Mouse (Mus musculus) adipocyte (in vitro differentiated cells): ENCODE results near the gene Btbd16.

Experiments used
- DNase-seq: peaks from one replicate; pipeline ENCODE4 v3.0.0-alpha.2; 2016; ENCODE audit warnings: low spot score

Btbd16 gene

GRCm38 (mm10) chr7:130818813-130819212 is 44.9 kb downstream of the Btbd16 start:
- no peak for DNase-seq

GRCm38 (mm10) chr7:130819624-130820023 is 45.8 kb downstream of the Btbd16 start:
- no peak for DNase-seq

GRCm38 (mm10) chr7:130823992-130824391 is 50.1 kb downstream of the Btbd16 start:
- DNase-seq, result no peak

- no peak for DNase-seq
Measured at GRCm38 (mm10) chr7:130826343-130826742, 52.5 kb downstream of the Btbd16 start.

- DNase-seq, result peak; percentile 70
Measured at GRCm38 (mm10) chr7:130827431-130827830, 53.6 kb downstream of the Btbd16 start.

- DNase-seq, result no peak
Measured at GRCm38 (mm10) chr7:130827844-130828403, 54.1 kb downstream of the Btbd16 start.

- no peak for DNase-seq
Measured at GRCm38 (mm10) chr7:130828475-130828874, 54.6 kb downstream of the Btbd16 start.

- DNase-seq, result no peak
Measured at GRCm38 (mm10) chr7:130831586-130831985, 57.7 kb downstream of the Btbd16 start.

- DNase-seq, result peak; percentile 99
Measured at GRCm38 (mm10) chr7:130834299-130834698, 60.4 kb downstream of the Btbd16 start.

- peak; percentile 28 for DNase-seq
Measured at GRCm38 (mm10) chr7:130834958-130835861, 61.3 kb downstream of the Btbd16 start.

- no peak for DNase-seq
Measured at GRCm38 (mm10) chr7:130836066-130836465, 62.2 kb downstream of the Btbd16 start.

GRCm38 (mm10) chr7:130837941-130838657 is 64.2 kb downstream of the Btbd16 start:
- DNase-seq, result no peak

GRCm38 (mm10) chr7:130838658-130839025 is 64.8 kb downstream of the Btbd16 start:
- DNase-seq, result no peak

- no peak for DNase-seq
Measured at GRCm38 (mm10) chr7:130839380-130840100, 65.7 kb downstream of the Btbd16 start.

GRCm38 (mm10) chr7:130847164-130847718 is 73.4 kb downstream of the Btbd16 start:
- no peak for DNase-seq

- no peak for DNase-seq
Measured at GRCm38 (mm10) chr7:130854684-130855292, 80.9 kb downstream of the Btbd16 start.

- DNase-seq, result peak; percentile 58
Measured at GRCm38 (mm10) chr7:130855681-130856080, 81.8 kb downstream of the Btbd16 start.

- DNase-seq, result no peak
Measured at GRCm38 (mm10) chr7:130857973-130858372, 84.1 kb downstream of the Btbd16 start.

GRCm38 (mm10) chr7:130859926-130860325 is 86.1 kb downstream of the Btbd16 start:
- no peak for DNase-seq

GRCm38 (mm10) chr7:130860721-130861142 is 86.9 kb downstream of the Btbd16 start:
- no peak for DNase-seq

- peak; percentile 23 for DNase-seq
Measured at GRCm38 (mm10) chr7:130862501-130862900, 88.6 kb downstream of the Btbd16 start.
